Mouse (Mus musculus) spleen, embryonic (tissue): ENCODE measurements around the gene 1700001J03Rik.
"Not testable (repeated sequence)": the region's sequence is repeated elsewhere in the genome, so short reads cannot be mapped to it uniquely, and the experiment has no call there.

Experiments used
- CTCF ChIA-PET: fragments of 350-600 bp; sonication (Branson Sonifier 250); formaldehyde crosslinking; loops from one replicate; lab custom pipeline; 2022; lab: Charles Lee

1700001J03Rik gene

GRCm38 (mm10) chr5:146185204-146185603 lies at the start of gene 1700001J03Rik:
Gene 1700001J03Rik, minus strand, starts transcription at chr5:146185304.
- CTCF ChIA-PET = not testable (repeated sequence)

- CTCF ChIA-PET = no interaction called here
Observed at GRCm38 (mm10) chr5:146234336-146234735, 49.2 kb upstream of the 1700001J03Rik start.

- CTCF ChIA-PET = no interaction called here
Observed at GRCm38 (mm10) chr5:146232816-146233215, 47.7 kb upstream of the 1700001J03Rik start.

GRCm38 (mm10) chr5:146232056-146232675 lies 47.1 kb upstream of the 1700001J03Rik start:
- CTCF ChIA-PET = no interaction called here

GRCm38 (mm10) chr5:146231655-146231996 lies 46.5 kb upstream of the 1700001J03Rik start:
- CTCF ChIA-PET = no interaction called here

GRCm38 (mm10) chr5:146230864-146231654 lies 46.0 kb upstream of the 1700001J03Rik start, which contains the start of gene Cdk8:
Gene Cdk8, plus strand, starts transcription at chr5:146231230.
- CTCF ChIA-PET = no interaction called here

GRCm38 (mm10) chr5:146229869-146230650 lies 45.0 kb upstream of the 1700001J03Rik start:
- CTCF ChIA-PET = interaction anchor here (0.6 kb wide), 1 partner anchor 349 kb away, joined by 3 read pairs; no protein-coding TSS in a partner anchor

GRCm38 (mm10) chr5:146227496-146227895 lies 42.4 kb upstream of the 1700001J03Rik start:
- CTCF ChIA-PET = no interaction called here

GRCm38 (mm10) chr5:146223786-146224185 lies 38.7 kb upstream of the 1700001J03Rik start:
- CTCF ChIA-PET = interaction anchor here (0.7 kb wide), 1 partner anchor 1647 kb away, joined by 3 read pairs; no protein-coding TSS in a partner anchor

GRCm38 (mm10) chr5:146221722-146222121 lies 36.6 kb upstream of the 1700001J03Rik start:
- CTCF ChIA-PET = no interaction called here

- CTCF ChIA-PET = interaction anchor here (0.6 kb wide), 1 partner anchor 621 kb away, joined by 3 read pairs; no protein-coding TSS in a partner anchor
Observed at GRCm38 (mm10) chr5:146220879-146221714, 36.0 kb upstream of the 1700001J03Rik start, which contains the start of gene Rnf6. Gene Rnf6, minus strand, starts transcription at chr5:146221555.

- CTCF ChIA-PET = interaction anchor here (0.6 kb wide), 1 partner anchor 622 kb away, joined by 3 read pairs; no protein-coding TSS in a partner anchor
Observed at GRCm38 (mm10) chr5:146220501-146220878, 35.4 kb upstream of the 1700001J03Rik start.

- CTCF ChIA-PET = no interaction called here
Observed at GRCm38 (mm10) chr5:146205537-146205936, 20.4 kb upstream of the 1700001J03Rik start.

GRCm38 (mm10) chr5:146203921-146204320 lies 18.8 kb upstream of the 1700001J03Rik start:
- CTCF ChIA-PET = no interaction called here

- CTCF ChIA-PET = no interaction called here
Observed at GRCm38 (mm10) chr5:146200580-146200979, 15.5 kb upstream of the 1700001J03Rik start.

- CTCF ChIA-PET = no interaction called here
Observed at GRCm38 (mm10) chr5:146199540-146199939, 14.4 kb upstream of the 1700001J03Rik start.

GRCm38 (mm10) chr5:146199073-146199472 lies 14.0 kb upstream of the 1700001J03Rik start:
- CTCF ChIA-PET = interaction anchor here (0.6 kb wide), 1 partner anchor 1788 kb away, joined by 3 read pairs; no protein-coding TSS in a partner anchor

- CTCF ChIA-PET = no interaction called here
Observed at GRCm38 (mm10) chr5:146193360-146193759, 8.3 kb upstream of the 1700001J03Rik start.

- CTCF ChIA-PET = no interaction called here
Observed at GRCm38 (mm10) chr5:146190501-146191269, 5.6 kb upstream of the 1700001J03Rik start.

GRCm38 (mm10) chr5:146190093-146190492 lies 5.0 kb upstream of the 1700001J03Rik start:
- CTCF ChIA-PET = no interaction called here
